Mouse (Mus musculus): ENCODE data around the gene Olfr672.
"Not testable (repeated sequence)": the region's sequence is repeated elsewhere in the genome, so short reads cannot be mapped to it uniquely, and the experiment has no call there.

Olfr672 gene

DNA sequence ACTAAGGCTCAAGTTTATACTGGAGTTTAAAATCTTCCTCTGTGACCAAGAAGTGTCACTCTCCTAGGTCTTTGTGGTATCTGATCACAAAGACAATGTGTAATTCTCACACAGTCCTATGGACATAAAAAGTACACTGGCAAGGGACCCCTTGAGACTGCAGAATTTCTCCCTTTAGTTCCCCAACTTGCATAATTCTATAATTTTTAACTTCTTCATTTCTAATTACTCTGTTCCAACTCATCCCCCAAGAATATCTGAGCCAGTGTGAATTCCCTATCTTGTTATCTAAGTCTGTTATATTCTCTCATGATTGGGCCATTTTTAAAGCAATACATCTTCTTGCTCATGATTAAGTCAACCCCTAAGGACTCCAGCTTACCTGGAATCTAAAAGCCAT is at the start of gene Olfr672:
Gene Olfr672, minus strand, starts transcription at position 101 of the 400 bp plus-strand sequence.
- DNase-seq (ENCODE audit: low spot score in 2 of 2), result no peak

DNA sequence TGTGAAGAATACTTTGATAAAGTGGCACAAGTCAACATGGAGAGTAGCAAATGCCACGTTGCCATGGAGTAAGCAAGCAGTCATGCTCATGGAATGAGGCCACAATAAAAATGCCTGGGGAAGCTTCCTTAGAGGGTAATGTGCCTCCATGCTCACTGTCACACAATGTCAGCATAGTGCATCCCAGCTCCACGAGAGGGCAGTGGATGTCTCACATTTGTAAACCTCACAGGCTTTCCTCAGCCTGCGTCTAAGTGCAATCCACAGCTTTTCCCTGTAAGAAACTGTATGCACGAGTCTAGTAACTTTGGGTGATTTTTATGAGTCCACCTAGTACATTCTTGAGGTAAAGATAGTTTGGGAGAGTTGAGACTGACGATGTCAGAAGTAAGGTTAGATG is 32.0 kb upstream of the Olfr672 start:
- not testable (repeated sequence) for DNase-seq (ENCODE audit: low spot score in 2 of 2)

GRCm38 (mm10) chr7:105032398-105032797 is 30.6 kb upstream of the Olfr672 start, which contains the start of gene Olfr676:
Olfr676 (plus strand) TSS chr7:105032698.
- no peak for DNase-seq (ENCODE audit: low spot score in 2 of 2)

DNA sequence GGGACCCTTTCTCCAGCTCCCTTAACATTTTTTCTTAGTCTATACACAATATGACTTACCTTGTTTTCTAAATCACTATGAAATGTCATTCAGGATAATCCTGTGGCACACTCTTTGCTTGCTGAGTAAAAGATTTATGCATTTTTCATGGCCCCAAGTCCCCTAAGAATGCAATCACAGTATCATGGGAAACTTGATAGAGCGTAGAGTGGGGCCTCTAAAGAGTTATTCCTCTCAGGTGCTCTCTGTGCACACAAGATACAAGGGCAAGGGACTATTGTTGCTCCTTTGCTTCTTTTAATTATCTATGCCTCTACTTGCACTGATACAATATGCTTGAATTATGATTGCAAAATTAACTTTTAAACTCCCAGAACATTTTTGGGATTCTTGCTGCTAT is 26.5 kb upstream of the Olfr672 start, which contains the start of gene Olfr675:
Gene Olfr675, minus strand, starts transcription at position 101 of the 400 bp plus-strand sequence.
- no peak for DNase-seq (ENCODE audit: low spot score in 2 of 2)

GRCm38 (mm10) chr7:105022530-105022929 is 20.7 kb upstream of the Olfr672 start:
- DNase-seq (ENCODE audit: low spot score in 2 of 2), result no peak

GRCm38 (mm10) chr7:104979026-104979425 is 22.8 kb downstream of the Olfr672 start, which contains the start of gene Olfr671:
Olfr671 (minus strand) TSS chr7:104979126.
- no peak for DNase-seq (ENCODE audit: low spot score in 2 of 2)

DNA sequence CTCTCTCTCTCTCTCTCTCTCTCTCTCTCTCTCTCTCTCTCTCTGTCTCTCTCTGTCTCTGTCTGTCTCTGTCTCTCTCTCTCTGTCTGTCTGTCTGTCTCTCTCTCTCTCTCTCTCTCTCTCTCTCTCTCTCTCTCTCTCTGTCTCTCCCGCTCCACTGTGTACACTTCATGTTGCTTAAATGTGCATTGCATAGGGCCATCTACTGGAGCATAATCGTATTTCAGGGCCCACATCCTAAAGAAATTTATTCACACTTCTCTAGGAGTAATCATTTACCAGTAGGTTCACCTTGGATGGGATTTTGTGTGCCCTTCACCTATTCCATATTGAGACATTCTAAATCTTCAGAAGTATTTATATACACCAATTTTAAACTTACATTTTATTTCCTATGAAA is 29.3 kb downstream of the Olfr672 start:
- DNase-seq (ENCODE audit: low spot score in 2 of 2), result not testable (repeated sequence)

DNA sequence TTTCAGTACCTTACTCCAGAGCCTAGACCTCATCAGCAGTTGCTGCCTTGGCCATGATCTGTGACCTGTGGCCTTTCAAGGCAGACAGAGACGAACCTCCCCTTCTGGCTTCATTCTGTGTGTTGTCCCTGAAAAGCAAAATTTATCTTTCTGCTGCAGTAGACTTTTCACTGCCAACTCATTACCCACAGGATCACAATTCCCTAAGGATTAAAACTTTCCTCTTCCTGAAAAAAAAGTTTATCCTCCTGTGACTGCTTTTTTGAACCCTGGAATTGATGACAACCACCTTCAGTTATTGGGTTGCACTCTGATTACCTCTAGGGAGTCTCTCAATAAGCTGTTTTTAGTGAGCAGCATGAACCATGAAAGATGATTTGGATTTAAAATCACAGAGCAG is 39.3 kb downstream of the Olfr672 start, which contains the start of gene Olfr670:
Gene Olfr670, minus strand, starts transcription at position 101 of the 400 bp plus-strand sequence.
- DNase-seq (ENCODE audit: low spot score in 2 of 2), result no peak

DNA sequence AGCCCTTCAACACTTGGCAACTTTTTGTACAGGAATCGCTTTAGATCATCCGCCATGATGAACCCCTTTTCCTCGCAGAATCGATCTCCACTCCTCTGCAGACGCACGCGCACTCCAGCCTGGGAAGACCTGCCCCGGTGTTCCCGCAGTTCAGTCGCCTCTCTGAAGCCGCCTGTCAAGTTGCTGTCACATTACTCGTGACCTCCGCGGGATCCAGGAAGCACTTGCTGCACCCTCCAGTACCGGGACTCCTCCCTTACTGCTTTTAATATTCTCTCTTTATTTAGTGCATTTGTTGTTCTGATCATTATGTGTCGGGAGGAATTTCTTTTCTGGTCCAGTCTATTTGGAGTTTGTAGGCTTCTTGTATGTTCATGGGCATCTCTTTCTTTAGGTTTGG is 51.6 kb downstream of the Olfr672 start:
- DNase-seq (ENCODE audit: low spot score in 2 of 2), result not testable (repeated sequence)
